Mouse (Mus musculus) midbrain, embryonic 10.5 days (tissue): ENCODE measurements around the gene Smarcc1. TPM values are rescaled to one million over a fixed set of nuclear protein-coding genes. Genes with fewer than 3 reads are reported as not detected.
A peak's percentile ranks its signal among the peaks of the same experiment; 100 is the strongest.
"Not testable (repeated sequence)": the region's sequence is repeated elsewhere in the genome, so short reads cannot be mapped to it uniquely, and the experiment has no call there.

Source experiments
- DNase-seq: peaks from one replicate; pipeline ENCODE4 v3.0.0-alpha.2; 2017; ENCODE audit warnings: low spot score
- H3K27ac ChIP-seq: fragments of 300-500 bp; sonication (generic); replicated peaks from 2 replicates; pipeline ENCODE4 v1.5.1; 2016; ENCODE audit warnings: mild to moderate bottlenecking
- H3K27me3 ChIP-seq: fragments of 300-500 bp; sonication (generic); 2 replicates; pipeline ENCODE4 v1.6.1; 2016; ENCODE audit warnings: low read depth, mild to moderate bottlenecking; ENCODE audit not compliant: poor library complexity, severe bottlenecking
- H3K36me3 ChIP-seq: fragments of 300-500 bp; sonication (generic); 2 replicates; pipeline ENCODE4 v1.6.1; 2016; ENCODE audit warnings: mild to moderate bottlenecking, moderate library complexity
- H3K4me1 ChIP-seq: fragments of 300-500 bp; sonication (generic); 2 replicates; pipeline ENCODE4 v1.6.1; 2016
- H3K4me3 ChIP-seq: fragments of 300-500 bp; sonication (generic); 2 replicates; pipeline ENCODE4 v1.5.1; 2016; ENCODE audit warnings: mild to moderate bottlenecking, moderate library complexity
- H3K9me3 ChIP-seq: fragments of 300-500 bp; sonication (generic); replicated peaks from 2 replicates; pipeline ENCODE4 v1.6.1; 2016; ENCODE audit warnings: mild to moderate bottlenecking
- WGBS: fragments of 180-500 bp; shearing (Covaris S2); methylation state at CpG from one replicate; pipeline ENCODE4 v1.1.7; 2016; 5-methylcytosine and 5-hydroxymethylcytosine counted together
- polyA plus RNA-seq: library from polyadenylated mRNA; unstranded; fragments of >200 nt; fragmentation: Nextera tagmentation; extraction: Ambion mirVana; gene quantifications from 2 replicates; pipeline ENCODE4 v1.2.1, GENCODE M21; 2016

Smarcc1 gene
- polyA plus RNA-seq, 1 experiment from 2014 or later = 185 TPM

DNA sequence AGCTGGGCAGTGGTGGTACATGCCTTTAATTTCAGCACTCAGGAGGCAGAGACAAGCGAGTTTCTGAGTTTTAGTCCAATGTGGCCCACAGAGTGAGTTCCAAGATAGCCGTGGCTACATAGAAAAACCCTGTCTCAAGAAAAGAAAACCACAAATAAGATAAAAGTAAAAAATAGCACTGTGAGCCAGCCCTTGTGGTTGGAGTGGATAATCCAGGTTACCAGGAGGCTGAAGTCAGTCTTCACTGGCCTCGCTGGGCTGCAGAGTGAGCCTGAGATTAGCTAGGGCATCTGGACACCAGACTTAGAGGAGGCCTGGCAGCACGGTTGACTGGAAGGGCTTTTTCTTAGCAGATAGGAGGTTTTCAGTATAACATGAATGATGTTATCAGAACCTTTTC lies 21.6 kb downstream of the Smarcc1 start:
- Histone ChIP-seq H3K27me3 (no peaks in the 10 kb centered on the region), H3K27ac (no peak overlapping the region), H3K4me3 (no peak overlapping the region), H3K4me1 (peaks cover 10% of the 10 kb centered on the region), H3K9me3 (no peaks in the 10 kb centered on the region), H3K36me3 (peaks cover 100% of the 10 kb centered on the region)
- 92% methylated on average over 4 of the region's 4 CpGs for WGBS
- DNase-seq = no peak

DNA sequence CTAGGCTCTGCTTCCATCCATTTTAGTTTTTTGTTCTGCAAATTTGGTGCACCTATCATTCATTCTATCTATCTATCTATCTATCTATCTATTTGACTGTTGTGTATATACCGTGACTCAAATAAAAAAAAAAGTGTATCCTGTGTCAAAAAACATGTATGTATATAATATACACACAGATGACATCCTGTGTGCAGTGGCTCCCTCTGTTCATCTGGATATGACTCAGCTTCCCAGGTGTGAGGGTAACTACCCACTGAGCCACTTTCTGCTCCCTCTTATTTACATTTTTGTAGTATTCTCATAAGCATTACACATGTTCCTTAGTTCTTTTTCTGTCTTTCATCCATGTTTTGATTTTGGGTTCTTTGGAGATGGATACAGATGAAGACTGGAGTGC lies 24.6 kb downstream of the Smarcc1 start:
- Histone ChIP-seq H3K27ac (no peak overlapping the region), H3K4me3 (no peak overlapping the region), H3K27me3 (no peaks in the 10 kb centered on the region), H3K4me1 (no peaks in the 10 kb centered on the region), H3K9me3 (no peaks in the 10 kb centered on the region), H3K36me3 (peaks cover 100% of the 10 kb centered on the region)
- no peak for DNase-seq
- 95% methylated on average over 1 of the region's 1 CpGs for WGBS

DNA sequence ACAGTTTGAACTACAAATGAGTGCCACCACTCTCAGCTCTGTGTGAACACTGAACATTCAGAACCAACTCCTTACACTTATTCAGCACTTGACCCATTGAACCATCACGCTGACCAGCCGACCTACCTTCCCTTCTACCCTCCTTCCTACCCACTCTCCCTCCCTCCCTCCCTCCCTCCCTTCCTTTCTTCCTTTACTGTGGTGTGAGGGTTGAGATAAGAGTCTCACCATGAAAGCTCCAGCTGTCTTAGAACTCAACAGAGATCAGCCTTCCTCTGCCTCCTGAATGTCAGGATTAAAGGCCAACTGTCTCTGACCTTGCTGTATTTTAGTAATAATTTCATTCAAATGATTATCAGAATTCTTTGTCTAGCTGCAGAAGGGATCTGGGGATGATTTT lies 31.1 kb downstream of the Smarcc1 start:
- Histone ChIP-seq H3K27me3 (no peaks in the 10 kb centered on the region), H3K4me1 (no peaks in the 10 kb centered on the region), H3K9me3 (no peaks in the 10 kb centered on the region), H3K4me3 (no peak overlapping the region), H3K27ac (no peak overlapping the region), H3K36me3 (peaks cover 98% of the 10 kb centered on the region)
- no peak for DNase-seq
- 84% methylated on average over 2 of the region's 2 CpGs for WGBS

DNA sequence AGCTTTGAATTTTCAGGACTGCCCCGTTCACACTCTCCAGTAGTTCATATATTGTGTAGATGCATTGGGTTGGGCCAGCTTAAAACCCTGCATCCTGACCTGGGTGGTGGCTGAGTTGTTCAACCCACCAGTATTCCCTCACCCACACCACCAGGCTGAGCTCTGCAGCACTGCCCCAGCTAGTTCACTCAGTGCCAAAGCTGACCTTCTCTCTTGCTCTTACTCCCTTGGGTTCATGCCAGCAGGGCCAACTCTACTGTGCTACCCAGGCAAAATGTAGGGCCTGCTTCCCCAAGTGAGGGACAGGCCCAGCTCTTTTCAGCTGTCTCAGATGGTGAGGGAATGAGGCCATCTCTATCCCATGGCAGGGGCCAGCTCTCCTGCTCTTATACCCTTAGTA lies 41.5 kb downstream of the Smarcc1 start:
- H3K4me1 ChIP-seq = no peaks in the 10 kb centered on the region
- no peak overlapping the region for H3K4me3 ChIP-seq
- peaks cover 98% of the 10 kb centered on the region for H3K36me3 ChIP-seq
- 89% methylated on average over 1 of the region's 1 CpGs for WGBS
- H3K27me3 ChIP-seq = no peaks in the 10 kb centered on the region
- no peaks in the 10 kb centered on the region for H3K9me3 ChIP-seq
- no peak for DNase-seq
- H3K27ac ChIP-seq = no peak overlapping the region

DNA sequence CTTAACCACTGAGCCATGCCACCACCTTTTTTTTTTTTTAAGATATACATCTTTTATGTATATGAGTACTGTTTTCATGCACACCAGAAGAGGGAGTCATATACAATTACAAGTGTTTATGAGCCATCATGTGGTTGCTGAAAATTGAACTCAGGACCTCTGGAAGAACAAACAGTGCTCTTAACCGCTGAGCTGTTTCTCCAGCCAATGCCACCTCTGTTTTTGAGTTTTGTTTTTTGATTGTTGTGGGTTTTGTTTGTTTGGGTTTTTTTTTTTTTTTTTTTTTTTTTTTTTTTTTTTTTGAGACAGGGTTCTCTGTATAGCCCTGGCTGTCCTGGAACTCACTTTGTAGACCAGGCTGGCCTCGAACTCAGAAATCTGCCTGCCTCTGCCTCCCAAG lies 43.0 kb downstream of the Smarcc1 start:
- not testable (repeated sequence) for DNase-seq, H3K27ac ChIP-seq, H3K9me3 ChIP-seq, H3K4me1 ChIP-seq, H3K4me3 ChIP-seq, H3K27me3 ChIP-seq
- WGBS = 93% methylated on average over 2 of the region's 2 CpGs
- peaks cover 99% of the 10 kb centered on the region for H3K36me3 ChIP-seq

DNA sequence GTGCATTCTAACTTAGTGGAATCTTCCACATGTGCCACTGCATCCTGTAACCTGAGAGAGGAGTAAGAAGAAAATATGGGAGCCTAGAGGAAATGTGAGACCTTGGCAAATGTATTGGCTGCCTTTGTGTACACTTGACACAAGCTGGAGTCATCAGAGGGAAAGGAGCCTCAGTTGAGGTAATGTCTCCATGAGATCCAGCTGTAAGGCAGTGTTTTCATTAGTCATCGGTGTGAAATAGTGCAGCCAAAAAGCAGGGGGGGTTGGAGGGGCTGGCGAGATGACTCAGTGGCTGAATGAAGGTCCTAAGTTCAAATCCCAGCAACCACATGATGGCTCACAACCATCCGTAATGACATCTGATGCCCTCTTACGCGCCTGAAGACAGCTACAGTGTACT lies 44.9 kb downstream of the Smarcc1 start:
- WGBS = 95% methylated on average over 5 of the region's 5 CpGs
- H3K36me3 ChIP-seq = peaks cover 98% of the 10 kb centered on the region
- no peak overlapping the region for H3K27ac ChIP-seq
- no peak for DNase-seq
- H3K27me3 ChIP-seq = no peaks in the 10 kb centered on the region
- H3K4me3 ChIP-seq = no peak overlapping the region
- no peaks in the 10 kb centered on the region for H3K4me1 ChIP-seq
- H3K9me3 ChIP-seq = no peaks in the 10 kb centered on the region

DNA sequence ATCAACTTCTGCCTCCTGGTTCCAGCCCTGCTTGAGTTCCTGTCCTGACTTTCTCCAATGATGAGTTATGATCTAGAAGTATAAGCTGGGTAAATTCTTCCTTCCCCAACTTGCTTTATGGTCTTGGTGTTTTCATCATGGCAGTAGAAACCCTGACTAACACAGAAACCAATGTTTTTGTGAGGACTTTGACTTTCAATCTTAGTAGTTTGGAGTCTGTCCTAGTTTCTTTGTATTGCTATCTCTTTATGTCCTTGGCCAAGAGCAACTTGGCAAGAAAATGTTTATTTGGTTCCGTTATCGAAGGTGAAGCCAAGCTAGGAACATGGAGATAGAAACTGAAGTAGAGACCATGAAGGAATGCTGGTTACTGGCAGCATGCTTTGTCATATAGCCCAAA lies 45.6 kb downstream of the Smarcc1 start:
- WGBS = 97% methylated on average over 2 of the region's 2 CpGs
- H3K27me3 ChIP-seq = no peaks in the 10 kb centered on the region
- H3K9me3 ChIP-seq = no peaks in the 10 kb centered on the region
- no peak overlapping the region for H3K4me3 ChIP-seq
- no peaks in the 10 kb centered on the region for H3K4me1 ChIP-seq
- peaks cover 98% of the 10 kb centered on the region for H3K36me3 ChIP-seq
- no peak overlapping the region for H3K27ac ChIP-seq
- DNase-seq = no peak

DNA sequence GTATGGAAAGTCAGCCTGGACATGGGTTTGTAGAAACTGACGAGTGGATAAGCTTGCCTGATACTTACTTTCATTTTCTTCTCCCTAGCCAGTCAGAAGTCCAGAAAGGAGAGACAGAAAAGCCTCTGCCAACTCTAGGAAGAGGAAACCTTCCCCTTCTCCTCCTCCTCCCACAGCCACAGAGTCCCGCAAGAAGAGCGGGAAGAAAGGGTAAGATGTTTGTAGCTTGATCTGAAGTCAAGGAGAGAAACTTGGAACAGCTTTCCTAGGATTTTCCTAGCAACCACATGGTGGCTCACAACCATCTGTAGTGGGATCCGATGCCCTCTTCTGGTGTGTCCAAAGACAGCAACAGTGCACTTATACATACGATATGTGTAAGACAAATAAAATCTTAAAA lies 53.4 kb downstream of the Smarcc1 start:
- Histone ChIP-seq H3K4me3 (no peak overlapping the region), H3K36me3 (peaks cover 95% of the 10 kb centered on the region), H3K27ac (no peak overlapping the region), H3K27me3 (no peaks in the 10 kb centered on the region), H3K4me1 (no peaks in the 10 kb centered on the region), H3K9me3 (no peaks in the 10 kb centered on the region)
- DNase-seq = no peak
- WGBS = 91% methylated on average over 5 of the region's 5 CpGs

DNA sequence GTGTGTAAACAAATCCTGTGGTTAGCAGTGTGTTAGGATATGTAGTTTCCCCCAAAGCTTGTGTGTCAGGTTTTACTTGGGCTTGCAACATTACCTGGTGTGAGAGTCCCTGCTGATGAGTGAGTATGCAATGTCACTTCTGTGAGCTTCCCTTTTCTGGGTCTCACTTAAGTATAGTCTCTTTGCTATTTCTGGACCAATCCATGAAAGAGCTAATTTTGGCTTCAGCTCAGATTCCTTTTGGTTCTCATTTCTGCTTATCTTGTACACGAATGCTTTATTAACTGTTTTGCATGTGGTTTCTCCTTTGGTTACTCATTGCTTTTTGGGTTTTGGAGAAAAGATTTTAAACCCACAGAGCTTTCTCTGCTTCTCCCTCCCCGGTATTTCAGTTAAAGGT lies 82.4 kb downstream of the Smarcc1 start:
- Histone ChIP-seq H3K4me1 (peaks cover 4% of the 10 kb centered on the region), H3K9me3 (no peaks in the 10 kb centered on the region), H3K27ac (no peak overlapping the region), H3K36me3 (peaks cover 100% of the 10 kb centered on the region), H3K4me3 (no peak overlapping the region), H3K27me3 (no peaks in the 10 kb centered on the region)
- 94% methylated on average over 2 of the region's 2 CpGs for WGBS
- DNase-seq = no peak

DNA sequence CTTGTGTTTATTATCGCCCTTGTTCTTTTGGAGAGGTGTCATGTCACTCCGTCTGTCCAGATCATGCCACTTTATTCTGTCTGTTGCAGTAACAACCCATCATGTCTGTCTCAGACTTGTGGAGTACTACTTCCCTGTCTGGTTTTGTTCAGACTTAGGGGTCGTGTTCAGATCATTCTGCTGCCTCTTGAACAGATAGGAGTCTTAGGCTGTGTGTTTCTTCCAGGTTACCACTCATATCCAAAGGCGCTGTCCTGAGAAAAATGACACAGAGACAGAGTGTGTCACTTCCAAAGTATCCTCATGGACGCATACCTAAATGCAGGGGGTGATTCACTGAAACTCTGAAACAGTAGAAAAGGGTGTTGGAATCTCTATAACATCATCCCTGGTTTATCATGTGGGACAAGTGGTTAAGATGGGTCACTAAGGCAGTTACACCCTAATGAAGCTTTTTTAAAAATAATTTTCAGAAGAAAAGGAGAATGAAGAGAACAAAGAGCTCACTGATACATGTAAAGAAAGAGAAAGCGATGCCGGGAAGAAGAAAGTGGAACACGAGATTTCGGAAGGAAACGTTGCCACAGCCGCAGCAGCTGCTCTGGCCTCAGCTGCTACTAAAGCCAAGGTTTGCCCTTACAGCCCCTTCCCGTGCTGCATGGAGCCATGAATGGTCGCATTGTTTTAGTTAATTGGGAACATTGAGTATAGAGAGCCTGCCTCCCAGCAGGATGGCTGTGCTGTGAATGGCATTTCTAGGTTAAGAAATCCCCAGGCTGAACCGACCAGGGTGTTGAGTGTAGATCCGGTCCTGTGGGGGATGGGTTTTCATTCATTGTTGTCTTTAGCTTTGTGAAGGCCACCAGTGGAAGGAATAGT lies 88.3 kb downstream of the Smarcc1 start:
- WGBS = 31% methylated on average over 15 of the region's 15 CpGs

DNA sequence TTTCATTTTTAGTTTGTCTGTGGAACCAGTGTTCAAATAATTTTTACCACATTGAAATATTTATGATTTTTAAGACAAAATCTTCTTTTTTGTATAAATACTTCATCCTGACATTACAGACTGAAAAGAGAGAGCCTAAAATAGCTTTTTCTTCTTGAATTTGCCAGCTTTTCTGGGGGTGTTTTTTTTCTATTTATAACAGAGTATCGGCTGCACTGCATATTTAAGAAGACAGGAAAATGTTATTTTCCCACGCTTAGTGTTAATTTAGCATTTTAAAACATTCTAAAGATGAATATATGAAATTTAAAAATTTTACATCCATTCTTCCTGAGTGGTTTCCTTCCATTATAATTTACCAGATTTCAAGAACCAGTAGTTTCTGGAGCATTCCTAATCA lies 88.9 kb downstream of the Smarcc1 start:
- Histone ChIP-seq H3K27ac (peak overlapping the region; percentile 78; the same call in 1 of the 2 replicates), H3K27me3 (no peaks in the 10 kb centered on the region), H3K4me3 (no peak overlapping the region), H3K36me3 (peaks cover 100% of the 10 kb centered on the region), H3K9me3 (no peaks in the 10 kb centered on the region), H3K4me1 (peaks cover 20% of the 10 kb centered on the region)
- WGBS = 84% methylated on average over 2 of the region's 2 CpGs
- no peak for DNase-seq

More for the DNA sequence above, 88.3 kb downstream of the Smarcc1 start:
- Histone ChIP-seq H3K4me1 (peaks cover 20% of the 10 kb centered on the region), H3K4me3 (no peak overlapping the region), H3K9me3 (no peaks in the 10 kb centered on the region), H3K36me3 (peaks cover 100% of the 10 kb centered on the region), H3K27ac (peak overlapping the region; percentile 78), H3K27me3 (no peaks in the 10 kb centered on the region)
- DNase-seq = peak; percentile 38

DNA sequence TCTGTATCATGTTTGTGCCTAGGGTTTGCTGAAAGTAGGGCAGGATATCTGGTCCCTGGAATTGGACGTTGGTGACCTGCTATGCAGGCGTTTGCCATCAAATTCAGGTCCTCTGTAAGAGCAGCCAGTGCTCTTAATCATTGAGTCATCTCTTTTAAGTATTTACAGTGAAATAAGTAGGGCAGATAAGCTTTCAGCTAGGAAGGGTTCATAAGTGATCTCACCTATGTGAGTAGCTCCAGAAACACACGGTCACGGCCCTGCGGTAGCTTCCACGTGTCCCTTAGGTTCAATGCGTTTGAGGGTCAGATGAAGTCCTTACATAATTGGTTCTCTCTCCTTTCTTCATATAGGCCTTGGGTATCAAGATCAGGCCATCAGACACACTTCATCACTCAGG lies 90.8 kb downstream of the Smarcc1 start:
- Histone ChIP-seq H3K9me3 (no peaks in the 10 kb centered on the region), H3K27me3 (no peaks in the 10 kb centered on the region), H3K4me1 (peaks cover 20% of the 10 kb centered on the region), H3K4me3 (no peak overlapping the region), H3K36me3 (peaks cover 100% of the 10 kb centered on the region), H3K27ac (no peak overlapping the region)
- no peak for DNase-seq
- 77% methylated on average over 7 of the region's 7 CpGs for WGBS

DNA sequence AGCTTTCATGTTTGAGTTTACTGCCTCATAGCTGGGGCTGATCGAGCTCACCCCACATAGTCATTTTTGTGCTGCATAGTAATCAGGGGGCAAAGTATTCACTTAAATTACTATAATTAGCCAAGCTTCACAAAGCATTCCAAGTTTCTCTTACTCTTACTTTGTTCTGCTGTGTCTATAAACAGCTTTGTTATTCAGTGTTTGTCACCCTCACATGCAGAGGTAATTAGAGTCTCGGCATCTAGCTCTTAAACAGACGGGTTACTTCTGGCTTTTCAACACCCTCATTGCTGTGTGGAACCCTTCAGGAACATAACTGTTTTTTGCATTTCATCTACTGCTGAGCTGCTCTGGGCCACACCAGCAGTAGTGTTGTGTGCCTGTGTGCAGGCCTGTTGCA lies 91.5 kb downstream of the Smarcc1 start:
- Histone ChIP-seq H3K4me1 (peaks cover 20% of the 10 kb centered on the region), H3K4me3 (no peak overlapping the region), H3K27me3 (no peaks in the 10 kb centered on the region), H3K9me3 (no peaks in the 10 kb centered on the region), H3K36me3 (peaks cover 100% of the 10 kb centered on the region), H3K27ac (no peak overlapping the region)
- 94% methylated on average over 3 of the region's 3 CpGs for WGBS
- DNase-seq = no peak
